Mouse (Mus musculus) left cerebral cortex, adult 11 months (tissue): ENCODE measurements around the gene Tas2r129.
"Not testable (repeated sequence)": the region's sequence is repeated elsewhere in the genome, so short reads cannot be mapped to it uniquely, and the experiment has no call there.

Experiments used
- DNase-seq: peaks from one replicate; pipeline ENCODE4 v3.0.0; 2022; ENCODE audit warnings: low spot score

Tas2r129 gene

GRCm38 (mm10) chr6:132950802-132951201 is at the start of gene Tas2r129:
Gene Tas2r129 (plus strand): TSS chr6:132951102.
- DNase-seq, result no peak

DNA sequence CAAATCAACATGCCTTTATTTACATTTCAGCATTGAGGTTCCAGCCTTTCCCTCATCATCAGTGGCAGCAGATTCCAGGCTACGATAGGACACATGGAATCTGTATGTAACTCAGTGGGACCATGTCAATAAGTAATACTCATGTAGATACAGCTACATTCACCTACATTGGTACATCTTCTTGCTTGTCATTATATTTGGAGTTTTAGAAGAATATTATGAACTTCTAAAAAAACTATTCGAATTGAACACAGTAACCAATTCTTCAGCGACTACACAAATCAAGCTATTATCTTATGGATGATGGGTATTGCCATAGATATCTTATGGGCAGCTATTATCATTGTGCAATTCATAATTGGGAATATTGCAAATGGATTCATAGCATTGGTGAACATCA is 41.6 kb upstream of the Tas2r129 start, which contains the start of gene Tas2r125:
TSS of gene Tas2r125 (plus strand) at position 301 of the 400 bp plus-strand sequence.
- no peak for DNase-seq

GRCm38 (mm10) chr6:132941376-132941775 is 9.5 kb upstream of the Tas2r129 start:
- DNase-seq, result not testable (repeated sequence)

- DNase-seq, result no peak
Observed at GRCm38 (mm10) chr6:132957819-132958218, 6.9 kb downstream of the Tas2r129 start, which contains the start of gene Tas2r131. Gene Tas2r131 (minus strand): TSS chr6:132957919.

- no peak for DNase-seq
Observed at GRCm38 (mm10) chr6:132980865-132981264, 30.0 kb downstream of the Tas2r129 start, which contains the start of gene Tas2r109. Gene Tas2r109 (minus strand): TSS chr6:132980965.
